Mouse (Mus musculus) spleen, adult 2 months (tissue): ENCODE measurements around the gene Cyp2r1.

Experiments used
- CTCF ChIP-seq: fragments of 200-500 bp; IDR thresholded peaks from 2 replicates; pipeline ENCODE4 v1.5.1; 2011; ENCODE audit warnings: mild to moderate bottlenecking, inconsistent platforms; ENCODE audit not compliant: insufficient read depth, insufficient read length, insufficient replicate concordance; ENCODE audit errors: extremely low read depth
- POLR2A ChIP-seq: fragments of 200-500 bp; IDR thresholded peaks from 2 replicates; pipeline ENCODE4 v1.6.1; 2011; ENCODE audit warnings: low read depth, low read length, inconsistent platforms

DNA sequence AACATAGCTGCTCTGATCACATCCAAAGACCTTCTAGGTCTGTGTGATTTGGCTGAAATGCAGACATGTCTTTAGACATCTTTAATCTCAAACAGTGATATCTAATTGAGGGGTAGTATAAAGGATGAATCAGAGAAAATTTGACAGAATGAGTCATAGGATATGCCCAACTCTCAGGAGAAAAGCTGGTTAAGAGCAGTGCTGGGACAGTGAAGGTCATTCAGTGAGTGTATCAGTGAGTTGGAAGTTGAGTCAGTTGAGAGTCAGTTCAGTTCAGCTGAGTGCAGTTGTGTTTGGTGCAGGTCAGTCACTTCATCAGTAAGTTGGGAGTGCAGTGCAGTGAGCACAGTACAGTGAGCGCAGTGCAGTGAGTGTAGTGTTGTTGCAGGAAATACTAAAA, 42.6 kb downstream of the Cyp2r1 start:
- TF ChIP-seq POLR2A = no peak
- TF ChIP-seq CTCF = no peak
